Mouse (Mus musculus): ENCODE measurements at regions not wholly inside any gene's neighbourhood (a gene's known extent, or its start where the extent isn't known, plus 50 kb on each side); places are given as distances from the start of the nearest gene placed in this dataset.

GRCm38 (mm10) chr9:33858511-33858910 lies 627.2 kb upstream of the Kirrel3 start:
- TF ChIP-seq GATA1 (IDR thresholded peaks at IDR 0.05; ENCODE audit: borderline replicate concordance, low read length) (no peak), FLI1 (IDR thresholded peaks at IDR 0.05; ENCODE audit: low read length) (no peak)
